Mouse (Mus musculus) lung, postnatal 0 days (tissue): ENCODE data around the gene B3galt6.

ENCODE experiments used
- CTCF ChIP-seq: IDR thresholded peaks from 2 replicates; pipeline ENCODE4 v1.5.1; 2016; ENCODE audit warnings: antibody characterized with exemption, mild to moderate bottlenecking
- EP300 ChIP-seq: IDR thresholded peaks from 2 replicates; pipeline ENCODE4 v1.6.1; 2016; ENCODE audit warnings: antibody characterized with exemption, mild to moderate bottlenecking, control low read depth

DNA sequence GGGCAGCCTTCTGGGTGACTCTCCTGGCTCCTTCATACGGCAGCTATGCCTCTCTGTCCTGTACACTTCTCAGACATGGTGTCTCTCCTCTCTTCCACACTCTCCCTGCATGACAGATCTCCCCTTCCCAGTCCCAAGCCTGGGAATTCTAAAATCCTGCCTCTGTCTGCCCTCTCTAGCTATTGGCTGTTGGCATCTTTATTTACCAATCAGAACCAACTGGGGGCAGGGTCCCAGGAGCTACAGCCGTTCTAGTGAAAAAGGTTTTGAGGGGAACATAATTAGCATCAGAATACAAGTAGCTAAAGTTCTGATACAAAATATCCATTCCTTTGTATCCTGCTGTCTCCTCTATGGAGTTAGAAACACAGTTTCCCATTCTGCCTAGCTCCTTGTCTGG is 8.7 kb downstream of the B3galt6 start:
- TF ChIP-seq CTCF, result no peak
- TF ChIP-seq EP300, result no peak
